Mouse (Mus musculus) spleen, adult 2 months (tissue): ENCODE measurements at regions not wholly inside any gene's neighbourhood (a gene's known extent, or its start where the extent isn't known, plus 50 kb on each side); places are given as distances from the start of the nearest gene placed in this dataset.

Experiments
- CTCF ChIP-seq: fragments of 200-500 bp; IDR thresholded peaks from 2 replicates; pipeline ENCODE4 v1.5.1; 2011; ENCODE audit warnings: mild to moderate bottlenecking, inconsistent platforms; ENCODE audit not compliant: insufficient read depth, insufficient read length, insufficient replicate concordance; ENCODE audit errors: extremely low read depth
- POLR2A ChIP-seq: fragments of 200-500 bp; IDR thresholded peaks from 2 replicates; pipeline ENCODE4 v1.6.1; 2011; ENCODE audit warnings: low read depth, low read length, inconsistent platforms

DNA sequence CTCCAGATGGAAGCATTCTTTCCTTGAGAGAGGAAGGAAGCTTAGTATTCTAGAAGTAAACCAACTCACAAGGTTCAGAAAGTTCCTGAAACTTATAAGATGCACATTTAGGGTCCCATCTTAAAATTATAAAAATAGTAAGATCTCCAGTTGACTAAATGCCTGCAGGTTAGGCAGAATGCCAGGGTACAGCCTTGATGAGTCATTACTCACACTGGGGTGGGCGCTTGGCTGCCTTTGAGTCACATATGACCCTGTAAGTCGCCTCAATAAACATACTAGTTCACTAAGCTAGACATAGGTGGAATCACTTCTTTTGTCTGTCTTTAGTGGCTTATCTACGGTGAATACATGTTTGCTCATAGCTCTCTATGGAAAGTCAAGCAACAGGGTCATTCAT, 87.9 kb upstream of the Vangl1 start:
- no peak for TF ChIP-seq CTCF
- no peak for TF ChIP-seq POLR2A
